Mouse (Mus musculus) limb, embryonic 15.5 days (tissue): ENCODE data around the gene Psmc5. TPM values are rescaled to one million over a fixed set of nuclear protein-coding genes. Genes with fewer than 3 reads are reported as not detected.

Experiments used
- ATAC-seq: fragments of 200-750 bp; cut with Nextera tagmentation; 2 replicates; pipeline ENCODE4 v1.8.0; 2017; ENCODE audit warnings: low read depth, moderate TSS enrichment; ENCODE audit not compliant: insufficient number of reproducible peaks, low FRiP score, low TSS enrichment
- H3K27ac ChIP-seq: fragments of 300-500 bp; sonication (generic); 2 replicates; pipeline ENCODE4 v1.5.1; 2015; ENCODE audit warnings: moderate library complexity, mild to moderate bottlenecking, inconsistent platforms
- H3K27me3 ChIP-seq: fragments of 300-500 bp; sonication (generic); 2 replicates; pipeline ENCODE4 v1.6.1; 2015; ENCODE audit warnings: inconsistent platforms
- H3K36me3 ChIP-seq: fragments of 300-500 bp; sonication (generic); 2 replicates; pipeline ENCODE4 v1.6.1; 2015; ENCODE audit warnings: inconsistent platforms
- H3K4me1 ChIP-seq: fragments of 300-500 bp; sonication (generic); 2 replicates; pipeline ENCODE4 v1.6.1; 2015; ENCODE audit warnings: inconsistent platforms
- H3K4me2 ChIP-seq: fragments of 300-500 bp; sonication (generic); 2 replicates; pipeline ENCODE4 v1.6.1; 2015; ENCODE audit warnings: mild to moderate bottlenecking, inconsistent platforms
- H3K4me3 ChIP-seq: fragments of 300-500 bp; sonication (generic); 2 replicates; pipeline ENCODE4 v1.5.1; 2015; ENCODE audit warnings: mild to moderate bottlenecking, inconsistent platforms
- H3K9ac ChIP-seq: fragments of 300-500 bp; sonication (generic); 2 replicates; pipeline ENCODE4 v1.6.1; 2015; ENCODE audit warnings: inconsistent platforms
- H3K9me3 ChIP-seq: fragments of 300-500 bp; sonication (generic); 2 replicates; pipeline ENCODE4 v1.6.1; 2016; ENCODE audit warnings: inconsistent platforms
- WGBS: fragments of 180-500 bp; shearing (Covaris S2); methylation state at CpG from one replicate; pipeline ENCODE4 v1.1.7; 2015; 5-methylcytosine and 5-hydroxymethylcytosine counted together
- polyA plus RNA-seq: library from polyadenylated mRNA; unstranded; fragments of >200 nt; fragmentation: Nextera tagmentation; extraction: Ambion mirVana; gene quantifications from 2 replicates; pipeline ENCODE4 v1.2.1, GENCODE M21; 2015

Psmc5 gene
- polyA plus RNA-seq, 1 experiment from 2014 or later = 276 TPM

GRCm38 (mm10) chr11:106255174-106255573 lies 780 bp upstream of the Psmc5 start:
- Histone ChIP-seq H3K27ac (peak overlapping the region; percentile 83), H3K9ac (peak overlapping the region; percentile 61), H3K9me3 (no peaks in the 10 kb centered on the region), H3K27me3 (no peaks in the 10 kb centered on the region), H3K4me1 (peaks cover 19% of the 10 kb centered on the region), H3K4me2 (peak overlapping the region; percentile 77), H3K4me3 (peak overlapping the region; percentile 84), H3K36me3 (peaks cover 58% of the 10 kb centered on the region)
- no peak for ATAC-seq
- 3% methylated on average over 22 of the region's 22 CpGs for WGBS

DNA sequence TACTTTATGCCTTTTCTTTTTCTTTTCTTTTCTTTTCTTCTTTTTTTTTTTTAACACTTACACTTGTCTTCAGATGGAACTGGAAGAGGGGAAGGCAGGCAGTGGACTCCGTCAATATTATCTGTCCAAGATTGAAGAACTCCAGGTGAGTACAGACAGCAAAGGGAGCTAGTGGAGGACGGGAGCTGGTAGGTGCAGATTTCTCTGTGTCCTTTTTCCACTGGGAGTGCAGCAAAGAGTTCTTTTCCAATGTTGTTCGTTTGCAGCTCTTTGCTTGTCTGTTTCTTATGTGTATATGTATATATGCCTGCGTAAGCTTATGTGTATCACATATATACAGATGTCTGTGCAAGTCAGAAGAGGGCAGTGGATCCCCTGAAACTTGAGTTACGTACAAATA lies 821 bp downstream of the Psmc5 start:
- no peaks in the 10 kb centered on the region for H3K9me3 ChIP-seq
- H3K4me3 ChIP-seq = peak overlapping the region; percentile 84
- no peak overlapping the region for H3K27ac ChIP-seq
- H3K4me2 ChIP-seq = peak overlapping the region; percentile 77
- peaks cover 56% of the 10 kb centered on the region for H3K36me3 ChIP-seq
- peak overlapping the region; percentile 76; the same call in 1 of the 2 replicates for H3K9ac ChIP-seq
- H3K4me1 ChIP-seq = peaks cover 19% of the 10 kb centered on the region
- ATAC-seq = no peak
- H3K27me3 ChIP-seq = no peaks in the 10 kb centered on the region
- 63% methylated on average over 5 of the region's 5 CpGs for WGBS

DNA sequence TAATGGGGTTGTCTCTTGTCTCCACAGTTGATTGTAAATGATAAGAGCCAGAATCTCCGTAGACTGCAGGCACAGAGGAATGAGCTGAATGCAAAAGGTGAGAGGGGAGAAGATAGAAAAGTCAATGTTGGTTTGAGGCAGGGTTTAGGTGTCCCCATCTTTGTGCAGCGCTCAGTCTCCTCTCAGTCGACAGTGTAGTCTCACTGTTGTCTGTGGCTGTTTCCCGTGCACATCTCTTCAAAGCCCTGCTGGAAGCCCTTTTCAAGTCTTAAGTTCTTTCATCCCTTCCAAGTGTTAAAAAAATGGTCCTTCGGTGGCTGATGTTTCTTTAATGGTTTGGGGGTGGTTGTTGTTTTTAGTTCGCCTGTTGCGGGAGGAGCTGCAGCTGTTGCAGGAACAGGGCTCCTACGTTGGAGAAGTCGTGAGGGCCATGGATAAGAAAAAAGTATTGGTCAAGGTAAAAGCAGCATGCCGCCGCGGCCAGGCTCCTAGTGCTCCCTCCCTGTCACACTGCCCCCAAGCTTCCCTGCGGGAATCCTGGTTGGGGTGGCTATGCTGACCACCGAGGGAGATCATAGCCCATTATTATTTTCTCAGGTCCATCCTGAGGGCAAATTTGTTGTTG lies 5.0 kb downstream of the Psmc5 start:
- H3K4me3 ChIP-seq = no peak overlapping the region
- no peak overlapping the region for H3K9ac ChIP-seq
- ATAC-seq = no peak
- no peak overlapping the region for H3K27ac ChIP-seq
- no peaks in the 10 kb centered on the region for H3K27me3 ChIP-seq
- H3K9me3 ChIP-seq = no peaks in the 10 kb centered on the region
- WGBS = 78% methylated on average over 14 of the region's 14 CpGs
- H3K4me1 ChIP-seq = peaks cover 11% of the 10 kb centered on the region
- no peak overlapping the region for H3K4me2 ChIP-seq
- H3K36me3 ChIP-seq = peaks cover 75% of the 10 kb centered on the region

- Histone ChIP-seq H3K27ac (no peak overlapping the region), H3K36me3 (peaks cover 75% of the 10 kb centered on the region), H3K4me2 (no peak overlapping the region), H3K9ac (no peak overlapping the region), H3K9me3 (no peaks in the 10 kb centered on the region), H3K4me1 (peaks cover 22% of the 10 kb centered on the region), H3K4me3 (no peak overlapping the region), H3K27me3 (no peaks in the 10 kb centered on the region)
- no peak for ATAC-seq
- WGBS = 82% methylated on average over 9 of the region's 9 CpGs
Observed at GRCm38 (mm10) chr11:106263963-106264362, 8.0 kb downstream of the Psmc5 start.

GRCm38 (mm10) chr11:106264988-106265387 lies 9.0 kb downstream of the Psmc5 start:
- Histone ChIP-seq H3K4me3 (no peak overlapping the region), H3K27me3 (no peaks in the 10 kb centered on the region), H3K9ac (no peak overlapping the region), H3K4me2 (no peak overlapping the region), H3K36me3 (peaks cover 70% of the 10 kb centered on the region), H3K4me1 (peaks cover 29% of the 10 kb centered on the region), H3K9me3 (no peaks in the 10 kb centered on the region), H3K27ac (no peak overlapping the region)
- WGBS = 90% methylated on average over 15 of the region's 15 CpGs
- no peak for ATAC-seq

- no peak for ATAC-seq
- 85% methylated on average over 4 of the region's 4 CpGs for WGBS
- H3K4me2 ChIP-seq = no peak overlapping the region
- no peak overlapping the region for H3K27ac ChIP-seq
- H3K9ac ChIP-seq = no peak overlapping the region
- peaks cover 35% of the 10 kb centered on the region for H3K4me1 ChIP-seq
- no peaks in the 10 kb centered on the region for H3K9me3 ChIP-seq
- H3K4me3 ChIP-seq = no peak overlapping the region
- H3K36me3 ChIP-seq = peaks cover 71% of the 10 kb centered on the region
- H3K27me3 ChIP-seq = no peaks in the 10 kb centered on the region
Observed at GRCm38 (mm10) chr11:106265570-106265969, 9.6 kb downstream of the Psmc5 start.

GRCm38 (mm10) chr11:106266431-106266830 lies 10.5 kb downstream of the Psmc5 start:
- Histone ChIP-seq H3K9ac (no peak overlapping the region), H3K36me3 (peaks cover 64% of the 10 kb centered on the region), H3K9me3 (no peaks in the 10 kb centered on the region), H3K27me3 (no peaks in the 10 kb centered on the region), H3K4me2 (peak overlapping the region; percentile 44), H3K27ac (peak overlapping the region; percentile 90; the same call in 1 of the 2 replicates), H3K4me1 (peaks cover 43% of the 10 kb centered on the region), H3K4me3 (peak overlapping the region; percentile 26; the same call in 1 of the 2 replicates)
- ATAC-seq = no peak
- WGBS = 84% methylated on average over 10 of the region's 10 CpGs

GRCm38 (mm10) chr11:106267311-106267852 lies 11.4 kb downstream of the Psmc5 start:
- H3K4me2 ChIP-seq = peak overlapping the region; percentile 44
- WGBS = 43% methylated on average over 15 of the region's 15 CpGs
- peaks cover 55% of the 10 kb centered on the region for H3K36me3 ChIP-seq
- H3K4me1 ChIP-seq = peaks cover 46% of the 10 kb centered on the region
- no peaks in the 10 kb centered on the region for H3K9me3 ChIP-seq
- peak overlapping the region; percentile 26 for H3K4me3 ChIP-seq
- H3K27ac ChIP-seq = peak overlapping the region; percentile 90
- no peak overlapping the region for H3K9ac ChIP-seq
- no peaks in the 10 kb centered on the region for H3K27me3 ChIP-seq
- no peak for ATAC-seq

DNA sequence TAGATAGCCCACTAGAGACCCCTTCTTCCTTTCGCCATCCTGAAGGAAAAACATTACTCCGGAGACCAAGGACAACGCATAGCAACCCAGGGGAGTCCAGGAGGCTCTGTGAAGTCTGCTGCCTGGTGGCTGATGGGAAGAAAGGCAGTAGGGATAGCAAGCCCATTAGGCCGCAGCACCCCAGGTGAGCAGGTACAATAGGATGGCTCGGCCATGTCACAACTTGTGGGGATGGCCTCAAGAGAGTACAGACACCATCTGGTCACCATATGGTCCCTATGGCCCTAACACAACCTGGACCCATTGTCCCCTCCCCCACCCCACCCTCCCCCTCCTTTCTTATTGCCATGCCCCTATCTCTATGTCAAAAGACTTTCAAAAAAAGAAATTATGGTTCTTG lies 11.9 kb downstream of the Psmc5 start:
- no peak overlapping the region for H3K9ac ChIP-seq
- H3K4me2 ChIP-seq = peak overlapping the region; percentile 44
- peak overlapping the region; percentile 26 for H3K4me3 ChIP-seq
- WGBS = 31% methylated on average over 5 of the region's 5 CpGs
- no peaks in the 10 kb centered on the region for H3K27me3 ChIP-seq
- ATAC-seq = no peak
- H3K27ac ChIP-seq = peak overlapping the region; percentile 90
- H3K36me3 ChIP-seq = peaks cover 50% of the 10 kb centered on the region
- no peaks in the 10 kb centered on the region for H3K9me3 ChIP-seq
- peaks cover 46% of the 10 kb centered on the region for H3K4me1 ChIP-seq

- H3K4me2 ChIP-seq = peak overlapping the region; percentile 44
- H3K9me3 ChIP-seq = no peaks in the 10 kb centered on the region
- peak overlapping the region; percentile 90 for H3K27ac ChIP-seq
- 10% methylated on average over 8 of the region's 8 CpGs for WGBS
- H3K9ac ChIP-seq = 0 out of 2 replicates have a peak overlapping the region, but pooled peaks have one; percentile 14
- peaks cover 49% of the 10 kb centered on the region for H3K4me1 ChIP-seq
- H3K27me3 ChIP-seq = no peaks in the 10 kb centered on the region
- ATAC-seq = no peak
- peaks cover 44% of the 10 kb centered on the region for H3K36me3 ChIP-seq
- H3K4me3 ChIP-seq = peak overlapping the region; percentile 26
Observed at GRCm38 (mm10) chr11:106268326-106269059, 12.5 kb downstream of the Psmc5 start.

DNA sequence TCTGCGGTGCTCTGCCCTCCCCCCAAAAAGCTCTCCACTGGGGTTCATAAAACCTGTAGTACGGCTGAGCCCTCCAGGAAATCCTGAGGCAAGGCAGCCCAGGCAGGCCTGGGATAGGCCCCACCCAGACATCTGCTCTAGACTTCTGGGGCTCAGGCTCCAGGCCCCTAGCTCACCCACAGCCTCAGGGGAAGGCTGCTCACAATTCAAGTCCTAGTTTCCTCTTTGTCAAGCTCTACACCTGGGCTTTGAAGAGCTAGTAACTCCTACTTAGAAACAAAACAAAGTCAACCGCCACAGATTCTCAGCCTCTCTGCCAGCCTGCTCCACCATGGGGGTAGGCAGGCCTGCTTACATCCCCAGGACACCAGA lies 13.1 kb downstream of the Psmc5 start:
- no peak overlapping the region for H3K9ac ChIP-seq
- no peaks in the 10 kb centered on the region for H3K27me3 ChIP-seq
- peaks cover 54% of the 10 kb centered on the region for H3K4me1 ChIP-seq
- WGBS = 16% methylated on average over 3 of the region's 3 CpGs
- peak overlapping the region; percentile 44 for H3K4me2 ChIP-seq
- peaks cover 38% of the 10 kb centered on the region for H3K36me3 ChIP-seq
- H3K27ac ChIP-seq = peak overlapping the region; percentile 90
- no peak for ATAC-seq
- peak overlapping the region; percentile 26 for H3K4me3 ChIP-seq
- no peaks in the 10 kb centered on the region for H3K9me3 ChIP-seq
